Mouse (Mus musculus): Measurements from ENCODE around the gene Tbrg4.

GRCm38 (mm10) chr11:6581560-6581959, 44.3 kb downstream of the Tbrg4 start:
- TF ChIP-seq CTCF (IDR thresholded peaks at IDR 0.05; ENCODE audit: extremely low read depth, insufficient read length, insufficient replicate concordance, low read depth, low read length) (no peak), POLR2A (IDR thresholded peaks at IDR 0.05; ENCODE audit: low read depth, low read length) (no peak)
